Mouse (Mus musculus): ENCODE measurements around the gene Gpr149.

The Gpr149 gene

GRCm38 (mm10) chr3:62604973-62605372 lies at the start of gene Gpr149:
Gpr149 (minus strand) TSS chr3:62605140.
- DNase-seq (ENCODE audit: low spot score) = no peak

DNA sequence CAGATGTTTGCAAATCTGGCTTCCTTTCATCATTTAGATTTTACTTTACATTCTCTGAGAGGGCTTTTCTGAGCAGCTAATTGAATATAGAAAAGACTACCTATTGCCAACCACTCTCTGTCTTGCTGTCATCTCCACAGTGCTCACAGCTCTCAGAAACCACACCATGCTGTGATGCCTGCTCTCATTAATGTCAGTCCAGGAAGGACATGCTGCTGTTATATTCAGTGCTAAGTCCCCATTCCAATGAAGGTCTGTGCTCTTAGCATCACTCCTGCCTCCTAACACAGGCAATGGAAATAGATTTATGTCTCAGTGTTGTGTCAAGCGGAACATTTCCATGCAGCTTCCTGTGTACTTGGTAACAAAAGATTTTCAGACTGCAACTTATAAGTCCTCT lies 45.6 kb upstream of the Gpr149 start:
- no peak for DNase-seq (ENCODE audit: low spot score)

GRCm38 (mm10) chr3:62610861-62611260 lies 5.9 kb upstream of the Gpr149 start:
- DNase-seq (ENCODE audit: low spot score) = no peak

DNA sequence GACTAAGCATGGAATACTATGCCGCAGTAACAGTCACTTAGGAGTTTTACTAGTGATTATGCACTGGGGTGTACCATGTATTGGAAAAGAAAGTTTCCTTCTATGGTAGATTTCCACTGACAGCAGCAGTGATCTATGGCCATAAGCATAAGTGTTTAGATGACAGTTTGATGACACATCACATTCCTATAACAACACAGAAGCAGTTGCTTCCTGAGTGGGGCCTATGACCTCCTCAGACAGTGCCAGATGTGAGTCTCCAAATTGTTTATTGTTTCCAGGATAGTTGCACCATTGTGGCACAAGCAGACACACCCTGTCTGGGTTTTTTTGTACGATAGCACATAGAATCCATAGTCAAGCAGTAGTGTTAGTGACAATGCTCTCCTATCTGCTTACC lies 991 bp upstream of the Gpr149 start:
- DNase-seq (ENCODE audit: low spot score) = no peak

DNA sequence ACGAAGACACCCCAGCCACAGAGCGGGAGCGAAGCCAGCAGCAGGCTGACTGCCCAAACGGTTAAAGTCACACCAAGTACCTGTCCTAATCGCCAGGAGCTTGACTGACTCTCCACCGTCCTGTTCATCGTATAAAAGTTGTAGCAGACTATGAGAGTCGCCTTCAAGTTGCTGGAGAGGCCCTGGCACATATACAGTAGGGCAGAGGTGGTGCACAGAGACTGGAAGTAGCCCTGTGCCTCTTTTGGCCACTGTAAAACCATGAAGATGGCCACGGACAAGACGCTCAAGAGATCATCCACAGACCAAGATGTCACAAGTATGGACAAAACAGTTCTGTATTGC lies 921 bp downstream of the Gpr149 start:
- no peak for DNase-seq (ENCODE audit: low spot score)

GRCm38 (mm10) chr3:62603231-62604046 lies 1.5 kb downstream of the Gpr149 start:
- peak; percentile 12 for DNase-seq (ENCODE audit: low spot score)

DNA sequence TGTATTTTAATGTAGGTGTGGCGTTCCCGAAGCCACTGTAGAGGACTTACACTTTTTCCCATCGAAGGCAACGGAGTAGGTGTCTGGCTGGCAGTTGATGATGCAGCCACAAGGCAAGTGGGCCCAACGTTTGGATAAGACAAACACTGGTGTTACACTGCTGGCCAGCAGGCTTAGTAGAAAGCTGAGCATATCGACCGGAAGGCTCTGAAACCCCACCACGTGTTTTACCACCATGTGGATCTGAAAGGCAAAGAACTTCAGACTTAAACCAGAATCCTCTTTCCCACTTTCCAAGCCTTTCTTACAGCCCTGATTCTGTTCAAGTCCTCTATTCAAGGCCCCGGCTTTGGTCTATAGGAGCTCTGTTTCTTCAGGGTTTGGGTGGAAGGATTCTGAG lies 2.5 kb downstream of the Gpr149 start:
- no peak for DNase-seq (ENCODE audit: low spot score)

DNA sequence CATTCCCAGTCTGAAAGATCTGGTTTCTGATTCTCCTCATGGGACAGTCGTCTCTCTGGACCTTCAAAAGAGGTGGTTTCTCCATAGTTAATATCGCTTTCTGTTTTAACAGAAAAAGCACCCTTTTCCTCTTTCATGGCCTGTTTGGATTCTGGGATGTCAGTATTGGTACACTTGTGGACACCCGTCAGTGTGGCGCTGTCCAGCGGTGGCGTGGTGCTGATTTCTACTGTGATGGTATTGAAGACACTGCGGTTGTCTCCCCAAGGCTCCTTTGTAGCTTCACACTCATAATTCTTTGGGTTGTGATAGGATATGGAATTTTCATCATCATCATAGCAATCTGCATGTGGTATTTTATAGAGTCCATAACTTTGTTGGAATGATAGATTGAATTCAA lies 10.1 kb downstream of the Gpr149 start:
- DNase-seq (ENCODE audit: low spot score) = peak; percentile 25

DNA sequence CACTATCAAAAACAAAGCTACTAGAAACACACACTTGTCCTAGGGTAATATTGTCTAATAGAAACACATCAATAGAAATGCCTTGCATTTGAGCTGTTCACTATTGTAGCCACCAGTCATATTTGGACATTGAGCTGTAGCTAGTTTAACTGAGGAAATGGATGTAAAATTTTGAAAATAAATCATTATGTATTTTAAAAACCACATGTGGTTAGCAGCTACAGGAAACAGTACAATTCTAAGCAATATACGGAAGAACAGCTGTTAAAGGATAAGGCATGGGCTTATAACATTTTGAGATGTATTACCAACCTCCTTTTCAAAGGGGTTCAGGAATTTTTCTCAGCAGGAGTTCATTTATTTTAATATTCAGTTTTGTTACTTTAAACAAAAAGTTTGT lies 19.9 kb downstream of the Gpr149 start:
- no peak for DNase-seq (ENCODE audit: low spot score)

DNA sequence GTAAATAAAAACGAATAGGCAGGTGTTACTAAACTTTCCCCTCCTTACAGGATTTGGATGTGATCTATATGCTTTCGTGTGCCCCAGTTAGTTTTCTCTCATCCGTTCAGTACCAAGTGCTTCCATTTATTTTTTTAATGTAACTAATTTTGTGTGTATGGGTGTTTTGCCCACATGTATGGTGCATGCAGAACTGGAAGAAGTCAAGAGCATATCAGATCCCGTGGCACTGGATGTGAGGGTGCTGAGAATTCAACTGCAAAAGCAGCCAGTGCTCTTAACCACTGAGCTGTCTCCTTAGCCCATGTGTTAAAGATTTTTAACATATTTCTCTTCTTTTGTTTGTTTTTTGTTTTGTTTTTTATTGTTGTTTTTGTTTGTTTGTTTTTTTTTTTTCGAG lies 77.3 kb downstream of the Gpr149 start:
- no peak for DNase-seq (ENCODE audit: low spot score)

GRCm38 (mm10) chr3:62527160-62527559 lies 77.8 kb downstream of the Gpr149 start:
- no peak for DNase-seq (ENCODE audit: low spot score)

- no peak for DNase-seq (ENCODE audit: low spot score)
Observed at GRCm38 (mm10) chr3:62507206-62507647, 97.7 kb downstream of the Gpr149 start.

DNA sequence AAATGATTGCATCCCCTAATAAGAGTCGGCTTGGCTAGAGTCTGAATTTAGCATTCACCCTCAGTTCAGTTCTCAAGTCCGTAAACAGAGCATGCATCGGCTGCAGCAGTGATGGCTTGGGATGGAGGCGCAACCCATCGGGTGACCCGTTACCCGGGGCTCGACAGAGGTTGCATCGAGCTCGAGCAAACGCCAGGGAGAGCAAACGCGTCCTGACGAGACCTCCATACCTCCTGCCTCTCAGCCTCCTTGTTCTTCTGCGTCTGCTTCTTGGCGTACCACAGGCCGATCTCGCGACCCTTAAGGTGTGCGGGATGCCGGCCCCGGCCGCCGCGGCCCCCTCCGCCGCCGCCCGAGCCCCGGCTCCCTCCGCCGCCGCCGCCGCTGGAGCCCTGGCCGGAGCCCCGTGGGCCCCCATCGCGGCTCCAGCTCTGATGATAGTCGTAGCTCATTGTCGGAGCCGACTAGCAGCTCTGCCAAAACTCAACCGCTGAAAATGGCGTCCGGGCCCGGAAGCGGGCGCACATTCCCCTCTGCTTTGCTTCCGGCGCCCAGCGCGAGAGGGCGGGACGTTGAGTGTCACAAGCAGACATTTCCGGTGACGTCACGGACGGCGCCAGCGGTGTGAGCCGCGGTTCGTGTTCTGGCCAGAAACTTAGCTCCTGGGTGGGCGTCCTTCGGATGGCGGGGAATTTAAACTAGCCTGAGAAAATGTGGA lies 98.3 kb downstream of the Gpr149 start, which contains the start of gene Dhx36:
TSS of gene Dhx36 (minus strand) at position 517 of the 718 bp plus-strand sequence.
- peak; percentile 95 for DNase-seq (ENCODE audit: low spot score)

DNA sequence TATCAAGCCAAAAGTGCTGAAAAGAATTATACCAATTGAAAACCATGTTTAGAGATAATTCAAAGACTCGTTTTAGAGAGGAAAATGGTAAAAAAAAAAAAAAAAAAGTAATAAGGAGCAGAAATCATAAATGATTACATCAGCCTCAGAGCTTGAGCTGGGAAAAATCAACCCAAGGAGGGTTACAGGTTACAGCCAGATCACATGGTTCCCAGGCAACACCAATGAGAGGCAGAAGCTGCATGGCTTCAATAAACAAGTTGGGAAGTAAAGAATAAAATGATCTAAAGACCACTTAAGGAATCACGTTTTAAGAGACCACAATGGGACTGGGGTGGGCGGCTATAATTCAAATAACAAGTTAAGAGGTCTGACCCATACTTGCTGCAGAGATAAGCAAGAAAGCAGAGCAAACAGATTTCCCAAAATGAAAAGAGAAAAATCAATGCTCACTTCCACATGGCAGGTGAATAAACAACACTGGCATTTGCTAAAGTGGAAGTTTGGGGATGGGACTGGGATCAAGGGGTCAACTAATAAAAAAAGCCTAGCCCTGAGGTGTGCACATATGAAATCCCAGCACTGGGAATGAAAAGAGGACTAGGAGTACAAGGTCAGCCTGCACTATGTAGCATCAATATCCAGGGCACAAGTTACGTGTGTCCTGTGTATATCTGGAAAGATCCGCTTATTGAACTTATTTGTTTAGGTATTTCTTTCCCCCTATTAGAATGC lies 99.6 kb downstream of the Gpr149 start:
- no peak for DNase-seq (ENCODE audit: low spot score)

- DNase-seq (ENCODE audit: low spot score) = no peak
Observed at GRCm38 (mm10) chr3:62499327-62499726, 105.6 kb downstream of the Gpr149 start.

DNA sequence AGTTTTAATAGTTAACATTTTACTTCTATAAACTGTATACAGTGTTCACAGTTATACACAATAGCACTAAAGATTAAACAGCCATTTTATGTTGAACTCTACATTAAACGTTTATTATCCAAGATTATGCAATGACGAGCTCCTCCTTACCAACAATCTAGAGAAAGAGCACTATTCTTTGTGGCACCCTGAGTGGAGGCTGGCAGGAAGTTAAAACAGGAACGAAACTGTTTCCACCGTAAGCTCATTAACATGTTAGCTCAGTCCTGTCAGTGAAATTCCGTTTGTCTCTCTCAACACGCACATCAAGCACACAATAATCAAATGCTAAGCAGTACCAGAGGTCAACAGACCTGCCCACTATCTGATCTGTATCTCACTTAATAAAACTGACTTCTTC lies 112.4 kb downstream of the Gpr149 start:
- no peak for DNase-seq (ENCODE audit: low spot score)

- DNase-seq (ENCODE audit: low spot score) = no peak
Observed at GRCm38 (mm10) chr3:62484340-62484739, 120.6 kb downstream of the Gpr149 start.
